Comparison of ENCODE assay signal across 25 mouse cellular contexts in the genomic region with DNA sequence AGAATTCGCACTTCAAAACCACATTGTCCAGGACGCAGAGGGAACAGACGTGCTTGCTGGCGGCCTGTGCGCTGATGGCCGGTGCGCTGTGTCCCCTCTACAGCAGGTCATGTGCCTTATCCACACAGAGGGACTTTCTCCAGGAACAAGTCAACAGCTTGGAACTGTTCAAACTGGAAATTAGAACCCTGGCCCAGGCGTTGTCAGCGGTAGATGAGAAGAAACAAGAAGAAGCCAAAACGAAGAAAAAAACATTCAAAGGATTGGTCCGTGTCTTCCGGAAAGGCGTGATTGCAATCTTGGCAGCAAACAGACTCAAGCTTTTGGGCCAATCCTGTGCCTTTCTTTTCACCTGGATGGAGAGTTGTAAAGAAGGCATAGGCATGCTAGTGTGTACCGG.
DNase-seq lines count a peak whose midpoint lies in the region; ATAC-seq lines count a peak whose summit lies in the region.
"Had no signal": no experiment of that assay in that cellular context is flagged by ENCODE, and none has a peak within 500 bp of the region (broad histone marks: within the 10 kb centered on the region; RNA-seq: fewer than 3 reads in every experiment).

No protein-coding gene starts in this region.

- intact Hi-C loops in heart, postnatal 14 days (cut with DNase I), result no loop called here

- no peak overlapping the region for H3K4me3 ChIP-seq in lung, embryonic 16.5 days (ENCODE audit: low read length)
- H3K4me3 ChIP-seq: embryonic facial prominence, embryonic 12.5 days; embryonic facial prominence, embryonic 15.5 days; gastrocnemius, adult 2 months; heart, adult 2 months; heart, embryonic 15.5 days; hindbrain, embryonic 12.5 days; hindbrain, embryonic 15.5 days had no signal

- H3K27ac ChIP-seq in lung, embryonic 16.5 days (ENCODE audit: low read length), result no peak overlapping the region
- H3K27ac ChIP-seq: embryonic facial prominence, embryonic 12.5 days; embryonic facial prominence, embryonic 15.5 days; gastrocnemius, adult 2 months; heart, adult 2 months; heart, embryonic 15.5 days; hindbrain, embryonic 12.5 days; hindbrain, embryonic 15.5 days had no signal

- peak; percentile 11 for DNase-seq in heart, adult 8-10 months (ENCODE audit: low spot score)
- no peak for DNase-seq in heart, postnatal 4 days
- no peak for DNase-seq in lung, postnatal 36 days
- peak; percentile 12 to 17 for DNase-seq in heart, postnatal 14 days
- DNase-seq: adrenal gland, adult 2 months; adrenal gland, postnatal 14 days; cerebellum, adult 11 months; cerebellum, adult 2 months; cerebellum, adult 9-11 months; cerebellum, postnatal 25 days; forebrain, postnatal 0 days; gastrocnemius, adult 2 months; gastrocnemius, postnatal 14 days; kidney, adult 2 months had no signal

- H3K36me3 ChIP-seq in lung, embryonic 16.5 days (ENCODE audit: control insufficient read depth, insufficient read depth, low read length), result no peaks in the 10 kb centered on the region
- H3K36me3 ChIP-seq: embryonic facial prominence, embryonic 12.5 days; embryonic facial prominence, embryonic 15.5 days; heart, embryonic 15.5 days; hindbrain, embryonic 12.5 days; hindbrain, embryonic 15.5 days had no signal

- no peaks in the 10 kb centered on the region for H3K9me3 ChIP-seq in lung, embryonic 16.5 days (ENCODE audit: control insufficient read depth, low read length)
- H3K9me3 ChIP-seq: embryonic facial prominence, embryonic 12.5 days; embryonic facial prominence, embryonic 15.5 days; heart, embryonic 15.5 days; hindbrain, embryonic 12.5 days; hindbrain, embryonic 15.5 days had no signal

- no peak overlapping the region for H3K4me2 ChIP-seq in lung, embryonic 16.5 days (ENCODE audit: low read depth, low read length)
- H3K4me2 ChIP-seq: embryonic facial prominence, embryonic 12.5 days; embryonic facial prominence, embryonic 15.5 days; heart, embryonic 15.5 days; hindbrain, embryonic 12.5 days; hindbrain, embryonic 15.5 days had no signal

- WGBS in lung, embryonic 16.5 days, result 81% methylated on average over 14 of the region's 14 CpGs

- peak; percentile 15; the same call in 1 of the 2 replicates for ATAC-seq in lung, embryonic 16.5 days (ENCODE audit: low read depth)
- no peak for ATAC-seq in activated CD4-positive, CD25-positive, alpha-beta regulatory T cell, adult 4 months
- ATAC-seq: CD4-positive, CD25-positive, alpha-beta regulatory T cell, adult 4 months; forebrain, embryonic 14.5 days; forebrain, postnatal 0 days; intestine, postnatal 0 days had no signal

- H3K9ac ChIP-seq in lung, embryonic 16.5 days (ENCODE audit: low read length), result no peak overlapping the region
- H3K9ac ChIP-seq: embryonic facial prominence, embryonic 12.5 days; embryonic facial prominence, embryonic 15.5 days; forebrain, postnatal 0 days; heart, embryonic 15.5 days; hindbrain, embryonic 12.5 days; hindbrain, embryonic 15.5 days had no signal

- no peaks in the 10 kb centered on the region for H3K4me1 ChIP-seq in lung, embryonic 16.5 days (replicated peaks; ENCODE audit: control insufficient read depth, insufficient read depth, low read length)
- H3K4me1 ChIP-seq: embryonic facial prominence, embryonic 12.5 days; embryonic facial prominence, embryonic 15.5 days; heart, embryonic 15.5 days; hindbrain, embryonic 12.5 days; hindbrain, embryonic 15.5 days had no signal

- no peaks in the 10 kb centered on the region for H3K27me3 ChIP-seq in lung, embryonic 16.5 days (ENCODE audit: control insufficient read depth, insufficient read depth, low read depth, low read length)
- H3K27me3 ChIP-seq: embryonic facial prominence, embryonic 12.5 days; embryonic facial prominence, embryonic 15.5 days; heart, embryonic 15.5 days; hindbrain, embryonic 12.5 days; hindbrain, embryonic 15.5 days had no signal

Comparison
In these comparisons a context has a peak if more than half of its experiments do, and no peak if none do; other contexts are left out.
1. DNase-seq: peak in heart, adult 8-10 months (single experiment) and heart, postnatal 14 days (2 of 2); none in heart, postnatal 4 days (single experiment) and lung, postnatal 36 days (single experiment).